Mouse (Mus musculus) kidney, postnatal 0 days (tissue): ENCODE data around the gene Slc35g1. TPM values are rescaled to one million over a fixed set of nuclear protein-coding genes. Genes with fewer than 3 reads are reported as not detected.

Experiments used
- ATAC-seq: fragments of 200-750 bp; cut with Nextera tagmentation; replicated peaks from 2 replicates; pipeline ENCODE4 v1.8.0; 2017; ENCODE audit warnings: low read depth, moderate number of reproducible peaks, moderate TSS enrichment, moderate library complexity; ENCODE audit not compliant: low FRiP score
- DNase-seq: peaks from one replicate; pipeline ENCODE4 v3.0.0-alpha.2; 2016; ENCODE audit warnings: low spot score
- H3K27ac ChIP-seq: fragments of 300-500 bp; sonication (generic); 2 replicates; pipeline ENCODE4 v1.5.1; 2014; ENCODE audit warnings: mild to moderate bottlenecking
- H3K27me3 ChIP-seq: fragments of 300-500 bp; sonication (generic); 2 replicates; pipeline ENCODE4 v1.6.1; 2014; ENCODE audit warnings: low read length, mixed read lengths; ENCODE audit not compliant: insufficient read depth
- H3K36me3 ChIP-seq: fragments of 300-500 bp; sonication (generic); 2 replicates; pipeline ENCODE4 v1.6.1; 2014; ENCODE audit warnings: low read length, mixed read lengths; ENCODE audit not compliant: insufficient read depth
- H3K4me1 ChIP-seq: fragments of 300-500 bp; sonication (generic); replicated peaks from 2 replicates; pipeline ENCODE4 v1.6.1; 2014; ENCODE audit warnings: antibody characterized with exemption, low read length, mixed read lengths; ENCODE audit not compliant: insufficient read depth
- H3K4me2 ChIP-seq: fragments of 300-500 bp; sonication (generic); 2 replicates; pipeline ENCODE4 v1.6.1; 2014; ENCODE audit warnings: mild to moderate bottlenecking, low read length, moderate library complexity, mixed read lengths
- H3K4me3 ChIP-seq: fragments of 300-500 bp; sonication (generic); replicated peaks from 2 replicates; pipeline ENCODE4 v1.5.1; 2014; ENCODE audit warnings: low read depth, low read length
- H3K9ac ChIP-seq: fragments of 300-500 bp; sonication (generic); 2 replicates; pipeline ENCODE4 v1.6.1; 2014; ENCODE audit warnings: low read depth, low read length
- H3K9me3 ChIP-seq: fragments of 300-500 bp; sonication (generic); replicated peaks from 2 replicates; pipeline ENCODE4 v1.6.1; 2016; ENCODE audit warnings: low read length, inconsistent platforms, mixed read lengths
- CTCF ChIP-seq: IDR thresholded peaks from 2 replicates; pipeline ENCODE4 v1.5.1; 2016; ENCODE audit warnings: antibody characterized with exemption, low read depth, mild to moderate bottlenecking, moderate library complexity
- WGBS: fragments of 180-500 bp; shearing (Covaris S2); extraction: QIAGEN DNeasy Blood & Tissue Kit; methylation state at CpG from one replicate; pipeline ENCODE4 v1.1.7; 2014; 5-methylcytosine and 5-hydroxymethylcytosine counted together
- polyA plus RNA-seq: library from polyadenylated mRNA; unstranded; fragments of >200 nt; fragmentation: Nextera tagmentation; extraction: Ambion mirVana; gene quantifications from 2 replicates; pipeline ENCODE4 v1.2.1, GENCODE M21; 2015

Gene Slc35g1
- polyA plus RNA-seq: 8.7 and 8.8 TPM in 2 replicates

GRCm38 (mm10) chr19:38395701-38396632 is at the start of gene Slc35g1:
TSS of gene Slc35g1 (plus strand) at chr19:38395980.
- DNase-seq (peak; percentile 68), ATAC-seq (peak; percentile 88)
- under 1% methylated on average over 66 of the region's 90 CpGs for WGBS
- Histone ChIP-seq H3K36me3 (no peaks in the 10 kb centered on the region), H3K27me3 (no peaks in the 10 kb centered on the region), H3K9me3 (no peaks in the 10 kb centered on the region), H3K4me2 (peak within 1 kb of the TSS; percentile 92), H3K9ac (peak within 1 kb of the TSS; percentile 70), H3K27ac (peak within 1 kb of the TSS; percentile 58; the same call in 1 of the 2 replicates), H3K4me3 (peak within 1 kb of the TSS; percentile 55), H3K4me1 (no peaks in the 10 kb centered on the region)
- no peak for TF ChIP-seq CTCF

DNA sequence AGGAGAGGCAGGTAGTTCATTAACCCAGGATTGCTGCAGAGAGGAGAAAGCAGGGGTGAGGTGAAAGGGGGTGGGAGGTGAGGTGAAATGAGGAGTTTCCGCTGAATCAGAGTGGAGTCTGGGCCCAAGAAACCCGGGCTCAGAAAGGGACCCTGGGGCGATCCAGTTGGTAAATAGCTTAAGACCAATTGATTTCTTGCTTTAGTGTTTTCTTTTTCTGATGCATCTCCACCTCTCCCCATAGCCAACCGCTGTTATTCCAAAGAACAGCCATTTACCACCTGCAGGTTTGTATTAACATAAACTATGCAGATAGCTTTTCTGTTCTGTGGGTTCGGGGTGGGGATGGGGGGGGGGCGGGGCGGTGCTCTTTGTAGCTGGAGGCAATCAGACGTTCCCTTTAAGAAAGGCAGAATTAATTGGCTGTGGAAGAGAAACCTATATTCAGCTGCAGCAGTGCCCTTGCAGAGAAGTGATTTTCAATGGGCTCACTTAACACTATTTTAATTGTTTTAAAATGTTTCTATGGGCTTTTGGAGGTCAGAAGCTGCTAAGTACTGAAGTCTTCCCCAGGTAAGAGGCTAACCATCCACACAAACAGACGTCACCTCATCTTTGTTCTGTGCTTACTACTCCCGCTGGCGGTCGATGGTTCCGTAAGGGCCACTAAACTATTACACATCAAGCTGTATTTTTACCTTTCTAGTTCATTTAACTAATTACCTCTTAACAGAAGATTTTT is 47.3 kb upstream of the Slc35g1 start:
- peak; percentile 34 for DNase-seq
- no peak overlapping the region for H3K9ac ChIP-seq
- no peak overlapping the region; the same call in 1 of the 2 replicates for H3K27ac ChIP-seq

DNA sequence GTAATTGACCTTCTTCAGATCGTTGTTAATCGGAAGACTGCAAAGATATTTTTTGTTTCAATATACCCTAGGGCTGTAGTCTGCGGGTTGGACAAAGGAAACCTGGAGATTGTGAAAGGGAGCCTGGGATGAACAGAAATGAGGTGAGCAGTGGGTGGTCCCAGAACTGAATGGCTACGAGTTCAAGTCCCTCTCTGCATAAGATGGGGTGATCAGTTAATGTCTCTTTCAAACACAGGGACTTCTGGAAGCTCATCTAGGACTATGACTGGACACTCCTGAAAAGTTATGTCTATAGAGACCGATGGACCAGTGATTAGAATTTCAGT is 46.8 kb upstream of the Slc35g1 start:
- WGBS: 74% methylated on average over 5 of the region's 5 CpGs

More for the DNA sequence above, 47.3 kb upstream of the Slc35g1 start:
- no peaks in the 10 kb centered on the region for H3K9me3 ChIP-seq
- no peak; the same call in 1 of the 2 replicates for ATAC-seq
- no peaks in the 10 kb centered on the region for H3K36me3 ChIP-seq
- no peak for TF ChIP-seq CTCF
- WGBS: 36% methylated on average over 13 of the region's 13 CpGs
- H3K4me3 ChIP-seq: no peak overlapping the region
- no peaks in the 10 kb centered on the region for H3K27me3 ChIP-seq
- no peaks in the 10 kb centered on the region for H3K4me1 ChIP-seq
- H3K4me2 ChIP-seq: no peak overlapping the region

DNA sequence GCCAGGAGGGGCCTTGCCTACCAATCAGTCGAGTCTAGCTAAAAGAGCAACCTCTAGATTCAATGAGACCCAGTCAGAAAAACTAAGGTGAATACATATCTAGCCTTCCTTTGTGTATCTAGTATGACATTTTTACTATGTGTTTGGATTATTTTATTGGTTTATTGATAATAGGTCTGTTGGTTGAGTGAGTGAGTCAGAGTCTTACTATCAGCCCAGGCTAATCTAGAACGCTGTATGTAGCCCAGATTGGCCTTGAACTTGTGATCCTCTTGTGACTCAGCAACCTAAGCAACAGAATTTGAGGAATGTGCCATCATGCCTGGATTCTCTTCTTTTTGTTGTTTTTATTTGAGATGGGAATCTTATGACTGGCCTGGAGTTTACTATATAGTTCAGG is 44.6 kb upstream of the Slc35g1 start:
- Histone ChIP-seq H3K27ac (no peak overlapping the region), H3K27me3 (no peaks in the 10 kb centered on the region), H3K9ac (no peak overlapping the region), H3K4me2 (no peak overlapping the region), H3K4me1 (no peaks in the 10 kb centered on the region), H3K9me3 (no peaks in the 10 kb centered on the region), H3K4me3 (no peak overlapping the region), H3K36me3 (no peaks in the 10 kb centered on the region)
- 87% methylated on average over 2 of the region's 2 CpGs for WGBS
- no peak for DNase-seq
- no peak for TF ChIP-seq CTCF
- ATAC-seq: no peak

More for the DNA sequence above, 46.8 kb upstream of the Slc35g1 start:
- DNase-seq: no peak
- Histone ChIP-seq H3K9ac (no peak overlapping the region), H3K4me1 (no peaks in the 10 kb centered on the region), H3K4me3 (no peak overlapping the region), H3K36me3 (no peaks in the 10 kb centered on the region), H3K4me2 (no peak overlapping the region), H3K27me3 (no peaks in the 10 kb centered on the region), H3K9me3 (no peaks in the 10 kb centered on the region), H3K27ac (no peak overlapping the region)
- TF ChIP-seq CTCF: no peak
- ATAC-seq: no peak

GRCm38 (mm10) chr19:38351728-38352127 is 44.1 kb upstream of the Slc35g1 start:
- no peak overlapping the region for H3K27ac ChIP-seq
- no peak for TF ChIP-seq CTCF
- no peak overlapping the region for H3K9ac ChIP-seq
- WGBS: 87% methylated on average over 3 of the region's 3 CpGs
- no peak overlapping the region for H3K4me2 ChIP-seq
- H3K4me3 ChIP-seq: no peak overlapping the region
- ATAC-seq (no peak), DNase-seq (no peak)
- no peaks in the 10 kb centered on the region for H3K4me1 ChIP-seq
- no peaks in the 10 kb centered on the region for H3K9me3 ChIP-seq
- no peaks in the 10 kb centered on the region for H3K27me3 ChIP-seq
- no peaks in the 10 kb centered on the region for H3K36me3 ChIP-seq

DNA sequence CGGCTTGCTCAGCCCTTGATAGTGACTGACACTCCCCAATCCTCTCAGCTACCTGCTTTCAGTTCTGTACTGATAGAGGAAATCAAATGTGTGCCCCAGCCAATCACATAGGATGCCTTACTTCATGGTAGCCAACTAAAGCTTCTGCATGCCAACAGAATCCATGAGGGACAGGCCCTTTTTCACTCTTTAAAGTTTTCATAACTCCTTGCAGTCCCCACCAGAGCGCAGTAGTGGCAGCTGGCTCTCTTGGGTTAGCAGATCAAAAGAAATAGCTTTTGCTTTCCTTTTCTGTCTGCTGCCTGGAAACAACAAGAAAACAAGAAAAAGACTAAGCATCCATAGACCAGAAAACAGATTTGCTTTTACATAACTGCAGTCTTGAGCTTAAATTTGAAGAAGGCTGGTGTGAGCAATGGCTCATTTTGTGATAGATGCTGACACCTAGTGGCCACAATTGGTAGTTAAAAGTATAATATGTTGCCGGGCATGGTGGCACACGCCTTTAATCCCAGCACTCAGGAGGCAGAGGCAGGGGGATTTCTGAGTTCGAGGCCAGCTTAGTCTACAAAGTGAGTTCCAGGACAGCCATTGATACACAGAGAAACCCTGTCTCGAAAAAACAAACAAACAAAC is 43.2 kb upstream of the Slc35g1 start:
- TF ChIP-seq CTCF: peak; percentile 86
- no peaks in the 10 kb centered on the region for H3K36me3 ChIP-seq
- no peaks in the 10 kb centered on the region for H3K4me1 ChIP-seq
- H3K9ac ChIP-seq: no peak overlapping the region
- WGBS: 38% methylated on average over 6 of the region's 6 CpGs
- no peak for ATAC-seq
- H3K4me2 ChIP-seq: no peak overlapping the region
- H3K4me3 ChIP-seq: no peak overlapping the region
- H3K9me3 ChIP-seq: no peaks in the 10 kb centered on the region
- no peak overlapping the region for H3K27ac ChIP-seq
- peak; percentile 83 for DNase-seq
- no peaks in the 10 kb centered on the region for H3K27me3 ChIP-seq
